Mouse (Mus musculus) embryonic facial prominence, embryonic 15.5 days (tissue): ENCODE results near the gene Zfp583. TPM values are rescaled to one million over a fixed set of nuclear protein-coding genes. Genes with fewer than 3 reads are reported as not detected.
"Not testable (repeated sequence)": the region's sequence is repeated elsewhere in the genome, so short reads cannot be mapped to it uniquely, and the experiment has no call there.

ENCODE experiments used
- ATAC-seq: fragments of 200-750 bp; cut with Nextera tagmentation; 2 replicates; pipeline ENCODE4 v1.8.0; 2017; ENCODE audit warnings: low read depth, moderate TSS enrichment; ENCODE audit not compliant: insufficient number of reproducible peaks, low FRiP score, low TSS enrichment
- H3K27ac ChIP-seq: fragments of 300-500 bp; sonication (generic); replicated peaks from 2 replicates; pipeline ENCODE4 v1.5.1; 2015; ENCODE audit warnings: mild to moderate bottlenecking, inconsistent platforms
- H3K27me3 ChIP-seq: fragments of 300-500 bp; sonication (generic); 2 replicates; pipeline ENCODE4 v1.6.1; 2015; ENCODE audit warnings: inconsistent platforms
- H3K36me3 ChIP-seq: fragments of 300-500 bp; sonication (generic); 2 replicates; pipeline ENCODE4 v1.6.1; 2015; ENCODE audit warnings: mild to moderate bottlenecking, inconsistent platforms
- H3K4me1 ChIP-seq: fragments of 300-500 bp; sonication (generic); 2 replicates; pipeline ENCODE4 v1.6.1; 2015; ENCODE audit warnings: inconsistent platforms
- H3K4me2 ChIP-seq: fragments of 300-500 bp; sonication (generic); replicated peaks from 2 replicates; pipeline ENCODE4 v1.6.1; 2015; ENCODE audit warnings: mild to moderate bottlenecking, inconsistent platforms
- H3K4me3 ChIP-seq: fragments of 300-500 bp; sonication (generic); replicated peaks from 2 replicates; pipeline ENCODE4 v1.5.1; 2015; ENCODE audit warnings: mild to moderate bottlenecking, inconsistent platforms
- H3K9ac ChIP-seq: fragments of 300-500 bp; sonication (generic); 2 replicates; pipeline ENCODE4 v1.6.1; 2015; ENCODE audit warnings: inconsistent platforms
- H3K9me3 ChIP-seq: fragments of 300-500 bp; sonication (generic); replicated peaks from 2 replicates; pipeline ENCODE4 v1.6.1; 2016; ENCODE audit warnings: inconsistent platforms
- WGBS: fragments of 180-500 bp; shearing (Covaris S2); methylation state at CpG from one replicate; pipeline ENCODE4 v1.1.7; 2015; 5-methylcytosine and 5-hydroxymethylcytosine counted together
- polyA plus RNA-seq: library from polyadenylated mRNA; unstranded; fragments of >200 nt; fragmentation: Nextera tagmentation; extraction: Ambion mirVana; gene quantifications from 2 replicates; pipeline ENCODE4 v1.2.1, GENCODE M21; 2015

Gene Zfp583
- polyA plus RNA-seq = 5.9 and 6.2 TPM in 2 replicates

DNA sequence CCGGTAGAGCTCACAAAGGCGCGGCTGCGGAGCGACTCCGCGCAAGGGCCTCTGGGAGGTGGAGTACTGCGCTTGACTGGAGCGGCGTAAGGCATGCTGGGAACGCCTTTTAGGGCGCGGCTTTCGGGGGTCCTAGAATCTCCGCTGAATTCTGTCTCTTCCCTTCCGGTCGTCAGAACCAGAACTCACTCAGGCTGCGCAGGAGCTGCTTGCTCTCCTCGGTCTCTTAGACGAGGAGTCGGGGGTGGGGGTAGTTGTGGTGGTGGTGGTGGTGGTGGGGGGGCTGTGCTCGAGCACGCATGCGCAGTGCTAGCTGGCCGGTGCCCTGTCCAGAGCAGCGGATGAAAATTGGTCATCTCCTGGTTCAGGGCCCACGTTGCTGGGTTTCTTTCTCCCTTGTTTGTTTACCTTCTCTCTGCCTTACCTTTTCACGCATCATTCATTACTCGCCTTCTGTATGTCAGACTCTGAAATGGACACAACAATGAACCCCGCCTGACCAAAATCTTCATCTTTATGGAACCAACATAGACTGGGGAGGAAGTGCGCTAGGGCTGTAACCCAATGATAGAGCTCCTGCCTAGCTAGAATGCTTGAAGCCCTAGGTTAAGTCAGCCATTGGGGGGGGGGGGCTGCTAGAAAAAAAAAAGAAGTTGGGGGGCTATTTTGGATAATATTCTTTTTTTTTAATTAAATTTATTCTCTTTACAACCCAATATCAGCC lies at the start of gene Zfp583:
Gene Zfp583 (minus strand): TSS at position 53 of the 724 bp plus-strand sequence.
- H3K9me3 ChIP-seq = no peaks in the 10 kb centered on the region

GRCm38 (mm10) chr7:6378441-6378840 lies 47.4 kb upstream of the Zfp583 start:
- Histone ChIP-seq H3K4me3 (no peak overlapping the region), H3K9me3 (no peaks in the 10 kb centered on the region), H3K4me1 (peaks cover 9% of the 10 kb centered on the region), H3K9ac (no peak overlapping the region), H3K27me3 (no peaks in the 10 kb centered on the region), H3K27ac (no peak overlapping the region), H3K4me2 (no peak overlapping the region), H3K36me3 (peaks cover 8% of the 10 kb centered on the region; the same call in 1 of the 2 replicates)
- WGBS = 89% methylated on average over 8 of the region's 8 CpGs
- no peak for ATAC-seq

More for the DNA sequence above, at the start of gene Zfp583:
- Histone ChIP-seq H3K4me2 (peak within 1 kb of the TSS; percentile 69), H3K27me3 (no peaks in the 10 kb centered on the region), H3K36me3 (0 out of 2 replicates have a peak, but pooled peaks cover 7% of the 10 kb centered on the region), H3K9ac (peak within 1 kb of the TSS; percentile 71), H3K4me3 (peak within 1 kb of the TSS; percentile 62), H3K4me1 (peaks cover 10% of the 10 kb centered on the region), H3K27ac (peak within 1 kb of the TSS; percentile 72)
- peak; percentile 94 for ATAC-seq
- WGBS = 5% methylated on average over 31 of the region's 31 CpGs

DNA sequence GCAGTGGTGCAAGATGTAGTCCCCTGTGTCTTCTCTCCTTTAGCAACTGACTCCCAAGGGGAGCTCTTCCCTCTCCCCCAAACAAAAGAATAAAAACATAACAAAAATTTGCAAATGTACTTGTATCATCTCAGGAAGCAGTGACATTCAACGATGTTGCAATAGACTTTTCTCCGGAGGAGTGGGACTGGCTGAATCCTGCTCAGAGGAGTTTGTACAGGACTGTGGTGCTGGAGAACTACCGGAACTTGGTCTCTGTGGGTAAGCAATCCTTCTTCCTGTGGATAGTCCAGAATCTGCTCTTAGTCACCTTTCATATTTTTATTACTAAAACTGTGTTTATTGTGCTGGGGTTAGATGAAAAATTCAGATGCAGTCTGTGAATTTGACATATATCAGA lies 41.9 kb upstream of the Zfp583 start:
- Histone ChIP-seq H3K9me3 (no peaks in the 10 kb centered on the region), H3K4me3 (no peak overlapping the region), H3K27me3 (no peaks in the 10 kb centered on the region), H3K9ac (no peak overlapping the region), H3K36me3 (no peaks in the 10 kb centered on the region), H3K27ac (no peak overlapping the region), H3K4me1 (no peaks in the 10 kb centered on the region), H3K4me2 (no peak overlapping the region)
- 82% methylated on average over 3 of the region's 3 CpGs for WGBS
- ATAC-seq = no peak

- no peak for ATAC-seq
- Histone ChIP-seq H3K9ac (no peak overlapping the region), H3K36me3 (no peaks in the 10 kb centered on the region), H3K4me2 (no peak overlapping the region), H3K4me3 (no peak overlapping the region), H3K4me1 (no peaks in the 10 kb centered on the region; the same call in 1 of the 2 replicates), H3K27ac (no peak overlapping the region), H3K27me3 (no peaks in the 10 kb centered on the region), H3K9me3 (no peaks in the 10 kb centered on the region)
- WGBS = 85% methylated on average over 3 of the region's 3 CpGs
These were observed 38.4 kb upstream of the Zfp583 start for GRCm38 (mm10) chr7:6369460-6369859.

DNA sequence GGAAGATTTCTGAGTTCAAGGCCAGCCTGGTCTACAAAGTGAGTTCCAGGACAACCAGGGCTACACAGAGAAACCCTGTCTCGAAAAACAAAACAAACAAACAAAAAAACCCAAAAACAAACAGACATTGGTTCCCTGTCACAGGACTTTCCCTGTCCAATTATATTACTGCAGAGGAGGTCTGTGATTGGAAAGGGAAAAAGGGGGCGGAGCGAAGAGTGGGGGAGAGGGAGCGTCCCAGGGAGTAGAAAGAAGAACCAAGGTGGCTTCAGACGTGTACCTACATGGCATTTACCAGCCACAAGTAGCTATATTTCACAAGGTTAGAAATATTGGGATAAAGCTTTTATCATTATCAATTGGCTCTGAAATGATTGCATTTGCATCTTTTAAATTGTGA lies 37.1 kb upstream of the Zfp583 start:
- WGBS = 80% methylated on average over 5 of the region's 5 CpGs
- H3K9ac ChIP-seq, ATAC-seq: not testable (repeated sequence)

GRCm38 (mm10) chr7:6367185-6367584 lies 36.1 kb upstream of the Zfp583 start:
- no peak for ATAC-seq
- no peaks in the 10 kb centered on the region for H3K9me3 ChIP-seq
- 91% methylated on average over 5 of the region's 5 CpGs for WGBS
- H3K36me3 ChIP-seq = no peaks in the 10 kb centered on the region
- H3K27ac ChIP-seq = no peak overlapping the region
- H3K4me1 ChIP-seq = peaks cover 6% of the 10 kb centered on the region; the same call in 1 of the 2 replicates
- H3K4me3 ChIP-seq = no peak overlapping the region
- H3K4me2 ChIP-seq = no peak overlapping the region
- no peak overlapping the region for H3K9ac ChIP-seq
- no peaks in the 10 kb centered on the region for H3K27me3 ChIP-seq

More for the DNA sequence above, 37.1 kb upstream of the Zfp583 start:
- H3K9me3 ChIP-seq, H3K27me3 ChIP-seq, H3K4me1 ChIP-seq, H3K4me2 ChIP-seq, H3K4me3 ChIP-seq, H3K36me3 ChIP-seq, H3K27ac ChIP-seq: not testable (repeated sequence)

GRCm38 (mm10) chr7:6364761-6365160 lies 33.7 kb upstream of the Zfp583 start:
- Histone ChIP-seq H3K36me3 (no peaks in the 10 kb centered on the region), H3K9ac (no peak overlapping the region), H3K4me2 (no peak overlapping the region), H3K4me1 (peaks cover 10% of the 10 kb centered on the region), H3K9me3 (no peaks in the 10 kb centered on the region), H3K4me3 (no peak overlapping the region), H3K27ac (no peak overlapping the region), H3K27me3 (no peaks in the 10 kb centered on the region)
- WGBS = 52% methylated on average over 1 of the region's 1 CpGs
- no peak for ATAC-seq

DNA sequence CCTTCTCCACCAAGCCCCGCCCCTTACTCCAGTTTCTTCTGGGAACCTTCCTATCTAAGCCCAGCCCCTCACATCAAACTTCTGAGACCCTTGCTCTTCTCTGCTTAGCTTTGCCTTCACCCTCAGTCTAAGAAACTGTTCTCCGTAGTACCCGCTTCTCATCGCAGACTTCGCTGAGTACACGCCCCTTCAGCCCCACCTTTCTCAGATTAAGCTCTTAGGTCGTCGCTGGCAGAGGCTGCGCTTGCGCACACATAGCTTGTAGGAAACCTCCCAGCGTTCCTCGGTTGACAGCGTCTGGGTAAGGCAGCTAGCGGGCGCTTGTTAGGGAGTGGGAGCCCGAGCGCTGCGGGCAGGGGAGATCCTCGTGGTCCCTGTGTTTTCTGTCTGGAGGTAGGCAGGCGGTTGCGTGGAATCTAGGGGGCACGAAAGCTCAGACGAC lies 32.0 kb upstream of the Zfp583 start, which contains the start of gene Zfp78:
Gene Zfp78 (plus strand): TSS at position 234 of the 442 bp plus-strand sequence.
- peak within 1 kb of the TSS; percentile 94 for H3K27ac ChIP-seq
- under 1% methylated on average over 23 of the region's 23 CpGs for WGBS
- H3K4me1 ChIP-seq = peaks cover 10% of the 10 kb centered on the region
- H3K4me2 ChIP-seq = peak within 1 kb of the TSS; percentile 72
- peak within 1 kb of the TSS; percentile 62 for H3K4me3 ChIP-seq
- peak within 1 kb of the TSS; percentile 51 for H3K9ac ChIP-seq
- H3K27me3 ChIP-seq = no peaks in the 10 kb centered on the region
- H3K36me3 ChIP-seq = no peaks in the 10 kb centered on the region
- peak; percentile 84 for ATAC-seq
- no peaks in the 10 kb centered on the region for H3K9me3 ChIP-seq

GRCm38 (mm10) chr7:6362268-6363046 lies 31.4 kb upstream of the Zfp583 start:
- under 1% methylated on average over 38 of the region's 38 CpGs for WGBS

DNA sequence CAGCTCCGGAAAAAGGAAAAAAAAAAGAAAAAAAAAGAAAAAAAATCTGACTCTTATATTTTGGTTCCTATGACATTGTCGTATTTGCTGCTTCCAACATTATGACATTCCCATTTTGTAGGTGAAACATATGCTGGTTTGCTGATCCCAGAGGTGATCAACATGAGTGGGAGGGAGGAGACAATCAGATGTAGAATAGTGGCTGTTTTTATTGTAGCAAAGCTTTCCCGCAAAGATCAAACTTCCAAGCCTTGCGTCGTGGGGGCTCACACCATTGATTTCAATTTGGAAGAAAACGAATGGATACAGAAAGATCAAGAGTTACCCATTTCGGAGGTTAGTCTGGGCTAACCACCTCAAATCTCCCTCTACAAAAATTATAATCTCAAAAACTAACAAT lies 30.7 kb upstream of the Zfp583 start:
- no peaks in the 10 kb centered on the region for H3K9me3 ChIP-seq
- H3K4me1 ChIP-seq = peaks cover 10% of the 10 kb centered on the region
- H3K9ac ChIP-seq = peak overlapping the region; percentile 28; the same call in 1 of the 2 replicates
- H3K27ac ChIP-seq = peak overlapping the region; percentile 94
- peak overlapping the region; percentile 62 for H3K4me3 ChIP-seq
- H3K4me2 ChIP-seq = peak overlapping the region; percentile 72
- H3K36me3 ChIP-seq = no peaks in the 10 kb centered on the region
- no peak for ATAC-seq
- WGBS = 23% methylated on average over 7 of the region's 7 CpGs
- no peaks in the 10 kb centered on the region for H3K27me3 ChIP-seq

More at GRCm38 (mm10) chr7:6362268-6363046, 31.4 kb upstream of the Zfp583 start:
- Histone ChIP-seq H3K27me3 (no peaks in the 10 kb centered on the region), H3K4me1 (peaks cover 10% of the 10 kb centered on the region), H3K36me3 (no peaks in the 10 kb centered on the region), H3K9me3 (no peaks in the 10 kb centered on the region), H3K9ac (peak overlapping the region; percentile 28), H3K4me2 (peak overlapping the region; percentile 72), H3K4me3 (peak overlapping the region; percentile 62), H3K27ac (peak overlapping the region; percentile 94)
- peak; percentile 94 for ATAC-seq

DNA sequence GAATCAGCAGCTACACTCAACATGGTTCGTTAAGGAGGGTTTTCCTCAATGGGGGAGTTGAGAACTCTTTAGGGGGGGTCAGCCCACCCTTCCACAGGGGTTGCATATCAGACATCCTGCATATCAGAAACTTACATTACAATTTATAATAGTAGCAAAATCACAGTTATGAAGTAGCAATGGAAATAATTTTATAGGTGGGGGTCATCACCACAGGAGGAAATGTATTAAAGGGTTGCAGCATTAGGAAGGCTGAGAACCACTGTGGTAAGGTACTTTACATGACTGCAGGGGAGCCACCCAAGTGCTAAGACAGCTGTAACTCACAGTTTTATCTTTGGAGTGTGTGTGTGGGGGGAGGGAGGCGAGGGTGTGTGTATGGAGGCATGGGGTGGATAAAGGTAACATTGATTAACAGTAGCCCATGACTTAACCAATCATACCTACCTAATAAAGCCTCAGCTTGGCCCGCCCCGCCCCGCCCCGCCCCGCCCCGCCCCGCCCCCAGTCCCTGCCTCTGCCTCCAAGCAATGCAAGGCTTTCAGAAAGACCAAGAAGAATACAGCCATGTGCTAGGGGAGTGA lies 29.5 kb upstream of the Zfp583 start:
- Histone ChIP-seq H3K9ac (no peak overlapping the region), H3K27ac (no peak overlapping the region), H3K27me3 (no peaks in the 10 kb centered on the region), H3K9me3 (no peaks in the 10 kb centered on the region), H3K4me3 (no peak overlapping the region), H3K36me3 (no peaks in the 10 kb centered on the region), H3K4me1 (peaks cover 10% of the 10 kb centered on the region), H3K4me2 (no peak overlapping the region)
- no peak for ATAC-seq
- 13% methylated on average over 9 of the region's 9 CpGs for WGBS
